Mouse (Mus musculus): ENCODE results near the gene Plekhg3.

Gene Plekhg3

GRCm38 (mm10) chr12:76530580-76531139, at the start of gene Plekhg3:
Gene Plekhg3, plus strand, starts transcription at chr12:76530891.
- DNase-seq (ENCODE audit: low read depth, low spot score): no peak

- DNase-seq (ENCODE audit: low read depth, low spot score): no peak
Measured at GRCm38 (mm10) chr12:76482446-76482845, 48.2 kb upstream of the Plekhg3 start.

DNA sequence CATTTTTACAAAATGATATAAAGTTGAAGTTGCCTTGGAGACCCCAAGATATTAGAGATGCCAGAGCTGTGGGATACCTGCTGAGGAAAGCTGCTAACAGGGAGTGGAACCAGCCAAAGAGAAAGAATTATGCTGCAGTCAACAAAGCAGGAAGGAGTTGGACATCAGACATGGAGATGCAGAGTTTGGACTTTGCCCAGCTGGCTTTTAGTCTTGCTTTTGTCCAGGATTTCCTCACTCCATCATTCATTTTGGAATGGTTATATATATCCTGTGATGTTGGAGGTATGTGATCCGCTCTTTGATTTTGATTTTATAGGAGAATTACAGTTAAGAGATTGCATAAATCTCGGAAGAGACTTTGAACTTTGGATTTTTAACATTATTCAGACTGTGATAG, 47.7 kb upstream of the Plekhg3 start:
- DNase-seq (ENCODE audit: low read depth, low spot score): no peak

- DNase-seq (ENCODE audit: low read depth, low spot score): no peak
Measured at GRCm38 (mm10) chr12:76484881-76485280, 45.8 kb upstream of the Plekhg3 start.

- DNase-seq (ENCODE audit: low read depth, low spot score): no peak
Measured at GRCm38 (mm10) chr12:76485381-76485780, 45.3 kb upstream of the Plekhg3 start.

GRCm38 (mm10) chr12:76486943-76487342, 43.7 kb upstream of the Plekhg3 start:
- DNase-seq (ENCODE audit: low read depth, low spot score): no peak

- DNase-seq (ENCODE audit: low read depth, low spot score): no peak
Measured at GRCm38 (mm10) chr12:76490798-76491197, 39.9 kb upstream of the Plekhg3 start.

DNA sequence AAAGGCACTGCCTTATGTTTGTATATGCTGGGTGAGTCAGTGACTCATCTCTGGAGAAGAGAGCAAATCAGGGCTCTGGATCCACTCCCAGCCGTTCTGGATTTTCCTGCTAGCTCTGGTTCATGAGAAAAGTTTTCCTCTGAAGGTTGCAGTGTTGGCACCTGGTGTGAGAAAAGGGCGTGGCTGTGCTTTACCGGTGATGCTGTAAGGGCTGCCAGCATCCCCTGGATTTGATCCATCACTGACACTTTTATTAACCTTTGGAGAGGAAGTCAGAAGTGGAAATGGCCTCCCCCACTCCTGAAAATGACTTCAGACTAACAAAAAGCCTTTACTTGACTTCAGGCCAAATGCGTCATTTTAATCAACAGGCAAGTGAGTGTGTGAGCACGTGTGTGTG, 37.2 kb upstream of the Plekhg3 start:
- DNase-seq (ENCODE audit: low read depth, low spot score): no peak

DNA sequence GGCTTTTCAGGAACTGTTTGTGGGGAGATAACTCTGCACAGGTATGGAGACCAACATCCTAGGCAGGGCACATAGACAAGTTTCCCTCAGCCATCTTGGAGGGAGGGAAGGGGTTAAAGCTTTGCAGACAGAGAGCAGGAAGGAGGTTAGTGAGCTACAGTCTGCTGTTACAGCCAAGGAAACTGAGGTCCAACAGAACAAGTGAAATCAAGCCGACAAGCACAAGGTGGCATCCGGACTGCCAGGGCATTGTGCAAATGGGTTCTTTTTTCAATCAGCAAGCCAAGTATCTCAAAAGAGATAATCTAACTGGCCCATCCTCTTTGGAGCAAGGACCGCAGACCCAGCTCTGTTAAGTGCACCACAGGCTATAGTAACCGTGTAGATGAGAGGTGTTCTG, 35.3 kb upstream of the Plekhg3 start:
- DNase-seq (ENCODE audit: low read depth, low spot score): no peak

GRCm38 (mm10) chr12:76496324-76496723, 34.4 kb upstream of the Plekhg3 start:
- DNase-seq (ENCODE audit: low read depth, low spot score): no peak

DNA sequence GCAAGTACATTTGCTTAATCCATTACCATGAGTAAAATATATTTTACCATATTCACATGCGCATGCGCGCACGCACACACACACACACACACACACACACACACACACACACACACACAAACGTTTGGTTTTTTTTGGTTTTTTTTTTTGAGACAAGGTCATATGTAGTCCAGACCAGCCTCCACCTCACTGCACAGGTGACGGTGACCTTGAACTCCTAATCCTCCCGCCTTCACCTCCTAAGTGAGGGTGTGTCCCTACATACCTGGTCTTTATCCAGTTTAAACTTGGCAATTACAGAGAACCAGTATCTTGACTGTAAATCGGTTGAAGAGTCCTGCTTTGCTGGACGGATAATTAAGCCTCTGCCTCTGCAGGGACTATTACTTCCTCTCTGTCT, 31.4 kb upstream of the Plekhg3 start:
- DNase-seq (ENCODE audit: low read depth, low spot score): no peak

DNA sequence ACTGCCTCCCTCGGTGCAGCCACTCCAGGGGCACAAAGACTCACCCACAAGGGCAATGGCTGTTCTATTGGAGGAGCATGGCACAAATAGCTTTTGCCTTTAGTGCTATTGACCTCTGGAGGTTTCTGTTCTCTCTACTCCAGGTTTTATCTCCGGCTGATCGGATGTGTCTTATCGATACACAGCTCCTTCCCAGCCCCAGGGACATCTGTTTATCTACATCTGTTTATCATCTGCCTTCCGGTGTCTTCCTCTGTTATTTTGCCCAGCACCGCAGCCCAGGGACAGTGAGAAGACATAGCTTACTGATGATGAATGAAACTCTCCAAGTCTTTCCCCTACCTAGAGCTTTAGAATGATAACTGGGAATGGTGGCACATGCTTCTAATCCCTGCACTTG, 30.6 kb upstream of the Plekhg3 start:
- no peak for DNase-seq (ENCODE audit: low read depth, low spot score)

GRCm38 (mm10) chr12:76500896-76501295, 29.8 kb upstream of the Plekhg3 start:
- no peak for DNase-seq (ENCODE audit: low read depth, low spot score)

GRCm38 (mm10) chr12:76502981-76503380, 27.7 kb upstream of the Plekhg3 start:
- DNase-seq (ENCODE audit: low read depth, low spot score): no peak

DNA sequence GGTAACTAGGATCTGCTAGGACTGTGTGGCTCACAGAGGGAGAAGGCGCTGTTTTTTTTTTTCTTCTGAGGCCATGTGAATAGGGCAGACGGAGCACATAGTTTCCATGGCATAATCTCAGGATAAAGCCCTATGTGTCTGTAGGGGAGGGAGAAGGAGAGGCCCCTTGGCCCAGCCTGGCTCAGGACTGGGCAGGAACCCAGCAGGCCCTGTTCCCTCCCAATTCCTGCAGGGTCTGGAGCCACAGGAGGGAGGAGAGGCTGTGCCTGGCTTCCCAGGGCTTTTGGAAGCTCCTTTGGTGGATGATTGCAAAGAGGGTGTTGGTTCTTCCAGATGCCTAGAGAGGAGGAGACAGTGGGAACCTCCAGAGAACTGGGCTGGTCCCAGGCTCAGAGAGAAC, 24.2 kb upstream of the Plekhg3 start:
- no peak for DNase-seq (ENCODE audit: low read depth, low spot score)

DNA sequence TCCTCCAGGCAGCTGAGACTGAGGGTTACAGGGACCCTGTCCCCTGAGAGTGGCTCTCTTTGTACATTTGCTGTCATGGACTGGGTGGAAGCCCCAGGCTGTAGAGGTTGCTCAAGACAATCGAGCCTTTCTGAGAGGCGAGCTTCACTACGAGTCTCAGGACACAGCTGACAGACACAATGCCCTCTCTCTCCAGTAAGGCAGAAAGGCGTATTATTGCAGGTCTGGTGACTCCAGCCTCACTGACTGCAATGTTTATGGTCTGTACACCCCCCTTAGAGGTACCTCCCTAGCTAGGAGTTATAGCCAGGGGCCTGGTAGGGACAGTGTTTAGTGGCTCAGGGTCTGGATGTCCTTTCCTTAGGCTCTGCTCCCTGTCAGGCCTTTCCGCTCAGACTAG, 22.9 kb upstream of the Plekhg3 start:
- no peak for DNase-seq (ENCODE audit: low read depth, low spot score)

DNA sequence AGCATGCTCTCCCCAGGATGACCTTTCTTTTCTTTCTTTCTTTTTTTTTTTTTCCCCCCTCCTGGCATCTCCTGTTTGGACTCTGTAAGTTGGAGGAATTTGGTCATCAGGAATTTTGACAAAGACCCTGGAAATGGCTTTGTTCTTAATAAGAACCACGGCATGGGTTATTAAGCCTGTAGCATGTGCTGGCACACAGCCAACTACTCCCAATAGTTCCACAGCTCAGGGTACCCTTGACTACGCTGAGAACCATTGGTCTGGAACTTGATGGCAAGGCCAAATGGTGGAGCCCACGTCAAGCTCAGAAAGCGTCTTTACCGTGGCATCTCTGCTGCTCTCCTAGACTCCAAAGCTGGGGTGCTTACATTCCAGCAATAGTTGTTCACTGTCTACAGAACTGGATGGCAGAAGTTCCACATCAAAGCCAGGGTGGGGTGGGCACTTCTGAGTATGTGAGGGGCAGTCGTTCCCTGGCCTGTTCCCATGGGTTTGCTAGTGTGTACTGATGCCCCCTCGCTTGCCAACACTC, 21.7 kb upstream of the Plekhg3 start:
- no peak for DNase-seq (ENCODE audit: low read depth, low spot score)

- no peak for DNase-seq (ENCODE audit: low read depth, low spot score)
Measured at GRCm38 (mm10) chr12:76512731-76513130, 18.0 kb upstream of the Plekhg3 start.

DNA sequence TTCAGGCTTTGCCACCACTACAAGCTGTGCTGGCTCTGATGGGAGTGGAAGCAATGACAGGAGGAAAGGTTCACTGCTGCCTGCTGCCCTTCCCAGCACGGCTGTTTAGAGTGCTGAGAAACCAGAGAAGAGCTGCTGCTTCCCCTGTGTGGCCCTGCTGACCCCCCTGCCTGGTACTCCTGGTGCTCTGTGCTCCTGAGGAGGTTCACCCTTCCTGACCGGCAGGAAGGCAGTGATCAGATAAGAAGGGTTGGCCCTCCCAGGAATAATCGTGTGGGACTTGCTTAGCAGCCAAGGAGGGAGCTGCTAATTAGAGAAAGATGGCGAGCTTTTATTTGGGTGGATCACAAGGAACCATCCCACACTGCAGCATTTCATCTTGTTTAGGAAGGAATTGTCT, 15.8 kb upstream of the Plekhg3 start:
- DNase-seq (ENCODE audit: low read depth, low spot score): no peak

- DNase-seq (ENCODE audit: low read depth, low spot score): no peak
Measured at GRCm38 (mm10) chr12:76518000-76518399, 12.7 kb upstream of the Plekhg3 start.

DNA sequence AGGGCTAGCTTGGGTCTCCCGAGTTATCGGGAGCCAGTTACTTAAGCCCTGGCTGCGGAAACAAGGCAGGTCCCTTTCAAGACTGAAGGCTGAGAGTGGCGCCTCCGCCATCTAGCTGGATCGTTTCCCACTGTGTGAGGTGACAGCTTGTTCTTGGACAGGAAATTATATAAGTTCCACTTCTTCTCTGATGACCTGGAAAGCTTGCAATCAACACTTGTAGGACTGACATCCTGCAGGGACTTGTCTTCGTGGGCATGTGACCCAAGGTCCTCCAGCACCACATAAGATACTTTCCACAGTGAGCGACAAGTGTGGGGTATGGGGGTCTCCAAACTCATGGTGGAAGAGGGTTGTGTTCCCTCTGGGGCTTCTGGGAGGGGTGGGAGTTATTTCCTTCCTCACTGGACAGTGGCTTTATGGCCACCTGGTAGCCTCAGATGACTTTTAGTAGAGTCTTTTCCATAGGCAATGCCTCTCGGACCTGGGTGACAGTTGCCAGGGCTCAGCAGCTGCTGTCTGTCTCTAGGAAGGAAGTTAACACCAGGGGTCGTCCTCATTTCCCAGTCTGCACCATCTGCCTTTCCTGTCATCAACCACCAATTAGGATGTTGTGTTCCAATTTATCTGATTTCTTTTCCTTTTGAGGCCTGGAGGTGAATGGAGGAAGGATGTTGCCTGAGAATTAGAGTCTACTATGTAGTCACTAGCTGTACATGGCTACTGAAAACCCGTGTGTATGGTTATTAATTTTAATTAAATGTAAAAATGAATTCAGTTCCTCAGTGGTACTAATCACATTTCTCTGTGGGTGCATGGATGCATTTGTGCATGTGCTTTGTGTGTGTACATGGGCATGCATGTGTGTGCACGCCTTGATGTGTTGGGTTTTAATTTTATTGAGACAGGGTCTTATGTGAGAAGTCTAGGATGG, 11.5 kb upstream of the Plekhg3 start:
- no peak for DNase-seq (ENCODE audit: low read depth, low spot score)

DNA sequence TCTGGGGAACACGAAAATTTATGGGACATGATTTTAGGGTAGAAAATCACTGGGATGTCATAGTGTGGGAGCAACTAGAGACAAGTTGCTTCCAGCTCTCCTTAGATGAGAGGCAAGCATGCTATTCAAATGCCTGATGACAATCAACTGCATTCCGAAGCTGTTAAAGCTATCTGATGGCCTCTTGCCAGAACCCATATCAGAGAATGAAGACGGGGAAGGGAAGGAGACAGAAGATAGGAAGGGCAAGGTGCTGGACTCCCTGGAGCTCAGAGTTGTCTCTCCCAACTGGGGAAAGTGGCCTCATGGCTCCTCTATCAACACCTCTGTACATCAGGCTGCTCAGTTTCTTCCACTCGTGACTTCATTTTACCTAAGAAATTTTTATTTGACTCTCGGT, 7.0 kb upstream of the Plekhg3 start:
- no peak for DNase-seq (ENCODE audit: low read depth, low spot score)

- no peak for DNase-seq (ENCODE audit: low read depth, low spot score)
Measured at GRCm38 (mm10) chr12:76524915-76525314, 5.8 kb upstream of the Plekhg3 start.
